8 mouse cellular contexts compared by ENCODE assay signal in the genomic region with DNA sequence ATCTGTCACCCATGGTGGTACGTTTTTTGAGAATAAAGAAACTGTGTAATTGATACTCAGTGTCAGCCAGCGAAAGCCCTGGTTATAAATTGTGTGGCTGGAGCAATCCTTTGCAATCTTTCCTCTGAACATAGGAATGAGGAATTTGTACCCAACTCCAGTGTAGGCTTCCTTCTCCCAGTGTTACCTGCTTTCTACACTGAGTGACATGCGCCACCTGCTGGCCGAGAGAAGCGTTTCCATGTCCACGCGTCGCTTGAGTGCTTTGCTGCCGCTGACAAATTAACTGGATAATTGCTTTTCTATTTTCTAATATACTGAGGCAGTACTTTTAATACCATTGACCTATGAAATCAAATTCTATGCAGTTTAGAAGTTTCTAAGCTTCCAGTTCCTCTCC.
A peak's percentile ranks its signal among the peaks of the same experiment; 100 is the strongest.
DNase-seq lines count a peak whose midpoint lies in the region; ATAC-seq and TF ChIP-seq lines count a peak whose summit lies in the region.

No protein-coding gene starts in this region.

- peak; percentile 93 for TF ChIP-seq CTCF in stomach, postnatal 0 days (IDR thresholded peaks at IDR 0.05; ENCODE audit: low read depth)

- ATAC-seq in heart, embryonic 11.5 days (replicated peaks; ENCODE audit: insufficient number of reproducible peaks, low FRiP score, low TSS enrichment) = no peak
- peak; percentile 59; the same call in 1 of the 2 replicates for ATAC-seq in limb, embryonic 13.5 days (ENCODE audit: low FRiP score, low read depth)
- no peak for ATAC-seq in stomach, postnatal 0 days (ENCODE audit: low FRiP score, low TSS enrichment)

- H3K27ac ChIP-seq in heart, embryonic 10.5 days = no peak overlapping the region
- H3K27ac ChIP-seq in heart, embryonic 11.5 days (ENCODE audit: low read depth, low read length) = no peak overlapping the region
- H3K27ac ChIP-seq in limb, embryonic 13.5 days = no peak overlapping the region
- H3K27ac ChIP-seq in stomach, postnatal 0 days (replicated peaks) = no peak overlapping the region

- TF ChIP-seq EP300 in stomach, postnatal 0 days (optimal IDR thresholded peaks at IDR 0.05) = no peak

- peak; percentile 79 for DNase-seq in heart, embryonic 10.5 days (ENCODE audit: low spot score)
- peak; percentile 62 for DNase-seq in cerebellum, adult 9-11 months
- peak; percentile 54 to 58 for DNase-seq in frontal cortex, postnatal 25 days (ENCODE audit: low spot score in 2 of 2)
- peak; percentile 72 for DNase-seq in kidney, adult 9 months
- peak; percentile 74 for DNase-seq in neural tube, embryonic 10.5 days (ENCODE audit: extremely low spot score, low spot score)
- peak; percentile 77 for DNase-seq in stomach, postnatal 0 days (ENCODE audit: low spot score)

- no peak overlapping the region for H3K4me3 ChIP-seq in heart, embryonic 10.5 days
- H3K4me3 ChIP-seq in heart, embryonic 11.5 days (ENCODE audit: low read depth, low read length) = no peak overlapping the region
- no peak overlapping the region for H3K4me3 ChIP-seq in limb, embryonic 13.5 days
- H3K4me3 ChIP-seq in stomach, postnatal 0 days (ENCODE audit: low read depth, low read length) = no peak overlapping the region

- no peaks in the 10 kb centered on the region for H3K27me3 ChIP-seq in heart, embryonic 10.5 days (ENCODE audit: insufficient read depth, poor library complexity, severe bottlenecking)
- H3K27me3 ChIP-seq in heart, embryonic 11.5 days (ENCODE audit: control insufficient read depth, insufficient read depth, low read length) = no peaks in the 10 kb centered on the region
- no peaks in the 10 kb centered on the region for H3K27me3 ChIP-seq in limb, embryonic 13.5 days
- no peaks in the 10 kb centered on the region for H3K27me3 ChIP-seq in stomach, postnatal 0 days (ENCODE audit: control insufficient read depth, insufficient read depth, low read length)

- no peaks in the 10 kb centered on the region for H3K4me1 ChIP-seq in heart, embryonic 10.5 days
- H3K4me1 ChIP-seq in heart, embryonic 11.5 days (ENCODE audit: control insufficient read depth, insufficient read depth, low read length) = no peaks in the 10 kb centered on the region
- no peaks in the 10 kb centered on the region for H3K4me1 ChIP-seq in limb, embryonic 13.5 days
- no peaks in the 10 kb centered on the region for H3K4me1 ChIP-seq in stomach, postnatal 0 days (replicated peaks; ENCODE audit: control insufficient read depth, insufficient read depth)

- H3K36me3 ChIP-seq in heart, embryonic 10.5 days = no peaks in the 10 kb centered on the region
- H3K36me3 ChIP-seq in heart, embryonic 11.5 days (ENCODE audit: control insufficient read depth, insufficient read depth, low read length) = no peaks in the 10 kb centered on the region
- no peaks in the 10 kb centered on the region for H3K36me3 ChIP-seq in limb, embryonic 13.5 days
- no peaks in the 10 kb centered on the region for H3K36me3 ChIP-seq in stomach, postnatal 0 days (ENCODE audit: control insufficient read depth, insufficient read depth, low read length)

- H3K4me2 ChIP-seq in heart, embryonic 11.5 days = no peak overlapping the region
- no peak overlapping the region for H3K4me2 ChIP-seq in limb, embryonic 13.5 days (replicated peaks)
- no peak overlapping the region for H3K4me2 ChIP-seq in stomach, postnatal 0 days (replicated peaks; ENCODE audit: low read depth)

- no peaks in the 10 kb centered on the region for H3K9me3 ChIP-seq in heart, embryonic 10.5 days
- H3K9me3 ChIP-seq in heart, embryonic 11.5 days (replicated peaks; ENCODE audit: control insufficient read depth, low read length) = no peaks in the 10 kb centered on the region
- H3K9me3 ChIP-seq in limb, embryonic 13.5 days = 0 out of 2 replicates have a peak, but pooled peaks cover 3% of the 10 kb centered on the region
- no peaks in the 10 kb centered on the region for H3K9me3 ChIP-seq in stomach, postnatal 0 days (ENCODE audit: control insufficient read depth, low read length)

- WGBS in heart, embryonic 10.5 days = 18% methylated on average over 9 of the region's 9 CpGs
- 15% methylated on average over 9 of the region's 9 CpGs for WGBS in heart, embryonic 11.5 days (ENCODE audit: insufficient replicate concordance)
- 15% methylated on average over 9 of the region's 9 CpGs for WGBS in limb, embryonic 13.5 days
- 17% methylated on average over 9 of the region's 9 CpGs for WGBS in stomach, postnatal 0 days

- H3K9ac ChIP-seq in heart, embryonic 11.5 days (ENCODE audit: low read depth, low read length) = no peak overlapping the region
- no peak overlapping the region for H3K9ac ChIP-seq in limb, embryonic 13.5 days
- no peak overlapping the region for H3K9ac ChIP-seq in stomach, postnatal 0 days (ENCODE audit: low read length)
